Mouse (Mus musculus) adrenal gland, postnatal 14 days (tissue): ENCODE results near the gene Xpr1. TPM values are rescaled to one million over a fixed set of nuclear protein-coding genes. Genes with fewer than 3 reads are reported as not detected.

Experiments used
- DNase-seq: peaks from one replicate; pipeline ENCODE4 v3.0.0; 2021; ENCODE audit warnings: mixed read lengths
- total RNA-seq: library from RNA; stranded (reverse); gene quantifications from 2 replicates; pipeline ENCODE4 v1.2.3, GENCODE M21; 2021

Xpr1 gene
- total RNA-seq, 1 experiment from 2014 or later, result 40.9 TPM

GRCm38 (mm10) chr1:155250531-155251135 is 166.6 kb downstream of the Xpr1 start:
- DNase-seq, result no peak

- DNase-seq, result no peak
Observed at GRCm38 (mm10) chr1:155249896-155250295, 167.3 kb downstream of the Xpr1 start.

GRCm38 (mm10) chr1:155248041-155248440 is 169.2 kb downstream of the Xpr1 start:
- no peak for DNase-seq

- DNase-seq, result no peak
Observed at GRCm38 (mm10) chr1:155247441-155247840, 169.8 kb downstream of the Xpr1 start.

GRCm38 (mm10) chr1:155245516-155245915 is 171.7 kb downstream of the Xpr1 start:
- DNase-seq, result no peak

GRCm38 (mm10) chr1:155244771-155245211 is 172.4 kb downstream of the Xpr1 start:
- DNase-seq, result peak; percentile 68

- peak; percentile 86 for DNase-seq
Observed at GRCm38 (mm10) chr1:155243797-155244770, 173.1 kb downstream of the Xpr1 start, which contains the start of gene BC034090. Gene BC034090, minus strand, starts transcription at chr1:155244444.

- no peak for DNase-seq
Observed at GRCm38 (mm10) chr1:155242488-155242745, 174.8 kb downstream of the Xpr1 start.

- peak; percentile 47 for DNase-seq
Observed at GRCm38 (mm10) chr1:155241701-155242487, 175.3 kb downstream of the Xpr1 start.

- DNase-seq, result peak; percentile 88
Observed at GRCm38 (mm10) chr1:155239962-155240717, 177.1 kb downstream of the Xpr1 start.

- no peak for DNase-seq
Observed at GRCm38 (mm10) chr1:155239169-155239568, 178.0 kb downstream of the Xpr1 start.

- DNase-seq, result no peak
Observed at GRCm38 (mm10) chr1:155238126-155238525, 179.1 kb downstream of the Xpr1 start.

GRCm38 (mm10) chr1:155237390-155237789 is 179.8 kb downstream of the Xpr1 start:
- DNase-seq, result no peak

- DNase-seq, result no peak
Observed at GRCm38 (mm10) chr1:155236306-155237024, 180.8 kb downstream of the Xpr1 start.

GRCm38 (mm10) chr1:155235641-155236040 is 181.6 kb downstream of the Xpr1 start:
- no peak for DNase-seq

- peak; percentile 83 for DNase-seq
Observed at GRCm38 (mm10) chr1:155233931-155234607, 183.1 kb downstream of the Xpr1 start.

GRCm38 (mm10) chr1:155233378-155233777 is 183.8 kb downstream of the Xpr1 start:
- peak; percentile 40 for DNase-seq

GRCm38 (mm10) chr1:155232786-155233185 is 184.4 kb downstream of the Xpr1 start:
- DNase-seq, result no peak

- DNase-seq, result no peak
Observed at GRCm38 (mm10) chr1:155232385-155232784, 184.8 kb downstream of the Xpr1 start.
